In the genomic region with DNA sequence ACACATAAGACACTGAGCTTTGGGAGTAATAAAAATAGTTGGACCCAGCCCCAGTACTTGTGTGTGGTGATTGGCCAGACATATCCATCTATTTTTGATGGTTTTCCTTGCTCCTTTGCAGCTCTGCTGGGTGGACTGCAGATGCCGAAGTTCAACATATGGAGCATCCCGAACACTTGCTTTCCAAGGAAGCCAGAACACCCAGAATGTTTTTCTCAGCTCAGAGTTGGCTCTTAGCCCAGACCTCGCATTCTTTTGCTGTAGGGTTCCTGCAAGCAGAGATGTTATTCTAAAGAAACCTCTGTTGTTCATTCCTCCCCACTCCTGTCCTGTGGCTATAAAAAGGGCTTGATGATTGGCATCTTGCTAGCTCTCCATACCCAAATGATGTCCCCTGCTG, we compare ENCODE assay signal across 10 mouse cellular contexts.
DNase-seq lines count a peak whose midpoint lies in the region; ATAC-seq lines count a peak whose summit lies in the region.
"Had no signal": no experiment of that assay in that cellular context is flagged by ENCODE, and none has a peak within 500 bp of the region (broad histone marks: within the 10 kb centered on the region; RNA-seq: fewer than 3 reads in every experiment).

No protein-coding gene starts in this region.

- ATAC-seq in forebrain, embryonic 16.5 days: 0 out of 2 replicates have a peak, but pooled peaks have one; percentile 31
- ATAC-seq in forebrain, embryonic 13.5 days: no peak

- H3K27ac ChIP-seq in forebrain, embryonic 16.5 days (ENCODE audit: low read length): no peak overlapping the region
- H3K27ac ChIP-seq in forebrain, embryonic 13.5 days: no peak overlapping the region
- H3K27ac ChIP-seq: macrophage had no signal

- no peaks in the 10 kb centered on the region for H3K9me3 ChIP-seq in forebrain, embryonic 16.5 days (ENCODE audit: control insufficient read depth, low read length)
- no peaks in the 10 kb centered on the region for H3K9me3 ChIP-seq in forebrain, embryonic 13.5 days (replicated peaks)

- WGBS in forebrain, embryonic 16.5 days: 24% methylated on average over 3 of the region's 3 CpGs
- 47% methylated on average over 3 of the region's 3 CpGs for WGBS in forebrain, embryonic 13.5 days

- no peak overlapping the region for H3K4me3 ChIP-seq in forebrain, embryonic 16.5 days (replicated peaks; ENCODE audit: low read length)
- no peak overlapping the region for H3K4me3 ChIP-seq in forebrain, embryonic 13.5 days

- DNase-seq in urinary bladder, postnatal 14 days (ENCODE audit: low spot score): peak; percentile 11
- no peak for DNase-seq in urinary bladder, postnatal 36 days (ENCODE audit: low spot score in 2 of 2)
- DNase-seq in layer of hippocampus, postnatal 36 days: peak; percentile 31 to 47
- no peak for DNase-seq in lung, postnatal 36 days
- no peak for DNase-seq in cerebellum, adult 11-12 months
- DNase-seq in spleen, adult 12 weeks (ENCODE audit: low spot score): no peak
- DNase-seq: gastrocnemius, postnatal 14 days had no signal

- H3K4me2 ChIP-seq in forebrain, embryonic 16.5 days (ENCODE audit: low read length): no peak overlapping the region
- H3K4me2 ChIP-seq in forebrain, embryonic 13.5 days: no peak overlapping the region

- H3K9ac ChIP-seq in forebrain, embryonic 16.5 days (replicated peaks; ENCODE audit: low read depth, low read length): no peak overlapping the region
- no peak overlapping the region for H3K9ac ChIP-seq in forebrain, embryonic 13.5 days

- H3K4me1 ChIP-seq in forebrain, embryonic 16.5 days (replicated peaks; ENCODE audit: control insufficient read depth, insufficient read depth, low read length): no peaks in the 10 kb centered on the region
- H3K4me1 ChIP-seq in forebrain, embryonic 13.5 days: no peaks in the 10 kb centered on the region

- H3K36me3 ChIP-seq in forebrain, embryonic 16.5 days (ENCODE audit: control insufficient read depth, insufficient read depth): no peaks in the 10 kb centered on the region
- no peaks in the 10 kb centered on the region for H3K36me3 ChIP-seq in forebrain, embryonic 13.5 days (ENCODE audit: poor library complexity, severe bottlenecking)

- H3K27me3 ChIP-seq in forebrain, embryonic 16.5 days (replicated peaks; ENCODE audit: control insufficient read depth, insufficient read depth, low read length): no peaks in the 10 kb centered on the region
- H3K27me3 ChIP-seq in forebrain, embryonic 13.5 days: no peaks in the 10 kb centered on the region

Comparison
In these comparisons a context has a peak if more than half of its experiments do, and no peak if none do; other contexts are left out.
1. DNase-seq: peak in urinary bladder, postnatal 14 days (single experiment) and layer of hippocampus, postnatal 36 days (2 of 2); none in urinary bladder, postnatal 36 days (0 of 2), lung, postnatal 36 days (single experiment), cerebellum, adult 11-12 months (single experiment) and spleen, adult 12 weeks (single experiment).